Mouse (Mus musculus): ENCODE measurements at regions not wholly inside any gene's neighbourhood (a gene's known extent, or its start where the extent isn't known, plus 50 kb on each side); places are given as distances from the start of the nearest gene placed in this dataset.

DNA sequence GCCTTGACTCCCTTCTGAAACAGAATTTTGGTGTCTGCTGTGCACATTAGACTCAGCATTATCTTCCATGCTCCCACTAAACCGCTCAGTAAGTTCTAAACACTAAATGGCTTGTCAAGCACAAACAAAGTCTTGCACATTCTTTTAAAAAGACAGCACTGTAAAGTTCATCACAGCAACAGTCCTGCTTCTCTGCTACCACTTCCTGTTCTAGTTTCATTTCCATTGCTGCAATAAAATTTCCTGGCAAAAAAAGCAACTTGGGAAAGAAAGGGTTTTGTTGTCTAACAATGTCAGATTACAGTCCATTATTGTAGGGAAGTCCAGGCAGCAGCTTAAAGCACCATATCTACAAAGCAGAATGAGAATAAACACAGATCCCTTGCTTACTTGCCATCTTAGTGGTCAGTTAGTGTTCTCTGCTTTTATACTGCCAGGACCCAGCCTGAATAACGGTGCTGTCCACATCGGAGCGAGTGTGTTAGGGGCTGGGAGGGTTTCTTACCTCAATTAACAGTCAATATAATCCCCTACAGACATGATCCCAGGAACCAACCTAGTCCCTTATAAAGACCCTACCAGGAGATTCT lies 276.0 kb downstream of the Insc start:
- no peaks in the 10 kb centered on the region for H3K36me3 ChIP-seq
- H3K4me2 ChIP-seq = no peak overlapping the region
- H3K4me3 ChIP-seq = no peak overlapping the region
- no peak overlapping the region for H3K27ac ChIP-seq (replicated peaks)
- no peaks in the 10 kb centered on the region; the same call in 1 of the 2 replicates for H3K9me3 ChIP-seq
- H3K9ac ChIP-seq = no peak overlapping the region
- WGBS = 64% methylated on average over 4 of the region's 4 CpGs
- H3K27me3 ChIP-seq (replicated peaks) = no peaks in the 10 kb centered on the region
- no peak for ATAC-seq (ENCODE audit: extremely low read depth, insufficient number of reproducible peaks, low FRiP score, low TSS enrichment)
- 0 out of 2 replicates have a peak, but pooled peaks cover under 1% of the 10 kb centered on the region for H3K4me1 ChIP-seq

DNA sequence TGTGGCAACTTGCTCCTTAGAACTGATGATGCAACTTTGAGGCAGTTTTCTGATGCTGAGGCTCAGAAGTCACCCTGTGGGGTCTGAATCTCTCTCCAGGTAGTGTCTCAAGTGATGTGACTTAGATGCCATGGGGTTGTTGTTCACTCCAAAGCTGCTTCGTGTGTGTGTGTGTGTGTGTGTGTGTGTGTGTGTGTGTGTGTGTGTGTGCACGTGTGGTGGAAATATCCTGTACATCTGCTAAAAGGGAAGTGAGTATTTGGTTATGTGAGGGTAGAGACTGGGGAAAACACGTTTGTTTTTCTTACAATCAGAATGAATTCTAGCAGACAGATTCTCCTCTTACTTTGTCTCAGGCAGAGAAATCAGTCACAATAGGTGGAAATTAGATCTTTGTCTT lies 276.5 kb downstream of the Insc start:
- 52% methylated on average over 3 of the region's 3 CpGs for WGBS
- no peaks in the 10 kb centered on the region for H3K4me1 ChIP-seq
- no peaks in the 10 kb centered on the region for H3K36me3 ChIP-seq
- H3K4me2 ChIP-seq = no peak overlapping the region
- no peak overlapping the region for H3K9ac ChIP-seq
- H3K27ac ChIP-seq (replicated peaks) = no peak overlapping the region
- ATAC-seq (ENCODE audit: extremely low read depth, insufficient number of reproducible peaks, low FRiP score, low TSS enrichment) = no peak
- H3K9me3 ChIP-seq = no peaks in the 10 kb centered on the region; the same call in 1 of the 2 replicates
- H3K27me3 ChIP-seq (replicated peaks) = no peaks in the 10 kb centered on the region
- H3K4me3 ChIP-seq = no peak overlapping the region

DNA sequence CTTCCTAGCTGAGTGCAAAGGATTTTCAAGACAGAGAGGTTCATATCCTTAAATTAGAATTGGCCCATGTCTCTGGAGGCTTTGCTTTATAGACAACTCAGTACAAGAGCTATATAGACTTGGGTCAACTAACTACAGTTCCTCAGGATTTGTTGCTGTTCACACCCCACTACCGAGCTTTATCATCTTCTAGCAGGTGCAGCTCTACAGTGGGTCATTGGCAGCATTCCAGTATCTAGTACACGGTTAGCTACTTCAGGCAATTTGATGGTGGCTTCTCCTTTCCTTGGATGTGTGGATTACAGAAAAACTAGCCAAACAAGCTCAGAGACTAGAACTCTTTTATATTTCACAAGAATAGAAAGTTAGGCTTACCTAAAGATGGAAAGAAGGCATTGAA lies 282.3 kb downstream of the Insc start:
- Histone ChIP-seq H3K4me1 (no peaks in the 10 kb centered on the region), H3K9me3 (no peaks in the 10 kb centered on the region; the same call in 1 of the 2 replicates), H3K27me3 (replicated peaks) (no peaks in the 10 kb centered on the region), H3K36me3 (no peaks in the 10 kb centered on the region), H3K9ac (no peak overlapping the region), H3K4me3 (no peak overlapping the region), H3K4me2 (no peak overlapping the region), H3K27ac (replicated peaks) (no peak overlapping the region)
- 41% methylated on average over 2 of the region's 2 CpGs for WGBS
- ATAC-seq (ENCODE audit: extremely low read depth, insufficient number of reproducible peaks, low FRiP score, low TSS enrichment) = no peak

DNA sequence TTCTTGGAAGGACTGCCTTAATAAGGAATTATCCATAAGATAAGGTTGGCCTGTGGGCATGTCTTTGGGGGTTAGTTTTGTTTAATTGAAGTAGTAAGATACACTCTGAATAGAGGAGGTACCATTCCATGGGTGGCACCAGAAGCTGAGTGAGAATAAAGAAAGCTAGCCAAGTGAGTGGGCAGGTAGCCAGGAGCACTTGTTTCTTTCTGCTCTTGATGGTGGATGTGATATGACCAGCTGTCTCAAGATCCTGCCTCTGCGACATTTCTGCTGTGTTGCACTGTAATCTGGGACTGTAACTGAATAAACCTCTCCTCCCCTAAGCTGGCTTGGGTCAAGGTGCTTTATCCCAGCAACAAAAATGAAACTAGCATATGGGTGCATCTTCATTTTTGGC lies 284.2 kb downstream of the Insc start:
- Histone ChIP-seq H3K36me3 (no peaks in the 10 kb centered on the region), H3K9me3 (no peaks in the 10 kb centered on the region), H3K4me3 (no peak overlapping the region), H3K9ac (no peak overlapping the region), H3K4me1 (no peaks in the 10 kb centered on the region), H3K27me3 (replicated peaks) (no peaks in the 10 kb centered on the region), H3K4me2 (no peak overlapping the region), H3K27ac (replicated peaks) (no peak overlapping the region)
- ATAC-seq (ENCODE audit: extremely low read depth, insufficient number of reproducible peaks, low FRiP score, low TSS enrichment) = no peak
- 48% methylated on average over 1 of the region's 1 CpGs for WGBS

DNA sequence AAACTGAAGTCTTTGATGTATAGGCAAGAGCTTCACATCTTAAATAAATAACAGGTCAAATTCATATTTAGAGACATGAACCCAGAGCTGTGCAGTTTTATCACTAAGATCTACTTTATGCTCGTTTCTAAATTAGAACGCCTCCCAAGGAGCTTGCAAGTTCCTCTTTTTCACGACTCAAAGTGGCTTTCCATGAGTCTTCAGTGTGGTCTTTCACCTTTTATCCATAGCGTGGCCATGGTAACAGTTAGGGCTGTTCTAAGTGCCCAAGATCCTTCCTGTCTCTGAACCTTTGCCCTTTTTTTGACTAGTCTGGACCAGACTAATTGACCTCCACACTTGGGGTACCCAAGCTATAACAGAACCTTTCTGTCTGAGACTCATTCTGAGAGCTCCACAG lies 290.5 kb downstream of the Insc start:
- no peak overlapping the region for H3K27ac ChIP-seq (replicated peaks)
- H3K4me2 ChIP-seq = no peak overlapping the region
- 61% methylated on average over 4 of the region's 4 CpGs for WGBS
- H3K9ac ChIP-seq = no peak overlapping the region
- no peaks in the 10 kb centered on the region for H3K27me3 ChIP-seq (replicated peaks)
- H3K9me3 ChIP-seq = no peaks in the 10 kb centered on the region
- H3K36me3 ChIP-seq = no peaks in the 10 kb centered on the region
- no peaks in the 10 kb centered on the region for H3K4me1 ChIP-seq
- no peak for ATAC-seq (ENCODE audit: extremely low read depth, insufficient number of reproducible peaks, low FRiP score, low TSS enrichment)
- H3K4me3 ChIP-seq = no peak overlapping the region

DNA sequence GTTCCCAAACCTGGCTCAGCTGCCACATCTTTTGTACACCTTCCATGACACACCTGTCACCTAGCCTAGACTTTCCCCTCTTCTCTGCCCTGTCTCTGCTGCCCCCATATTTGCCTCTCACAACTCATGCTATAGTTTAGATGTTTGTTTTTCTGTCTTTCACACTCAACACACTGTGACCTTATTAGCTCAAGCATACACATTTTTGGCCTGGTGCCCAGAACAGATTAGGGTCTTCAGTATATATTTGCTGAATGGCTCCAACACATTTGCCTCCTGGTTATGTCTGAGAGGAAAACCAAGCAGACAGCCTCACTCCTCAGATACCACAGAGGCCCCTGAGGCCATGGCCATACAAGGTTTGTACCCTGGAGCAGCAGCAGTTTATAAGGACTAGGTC lies 312.0 kb downstream of the Insc start:
- H3K4me1 ChIP-seq = peaks cover 13% of the 10 kb centered on the region
- H3K9me3 ChIP-seq = no peaks in the 10 kb centered on the region
- no peak for ATAC-seq (ENCODE audit: extremely low read depth, insufficient number of reproducible peaks, low FRiP score, low TSS enrichment)
- H3K27ac ChIP-seq (replicated peaks) = no peak overlapping the region
- H3K36me3 ChIP-seq = no peaks in the 10 kb centered on the region
- H3K27me3 ChIP-seq (replicated peaks) = no peaks in the 10 kb centered on the region
- no peak overlapping the region for H3K4me2 ChIP-seq
- H3K9ac ChIP-seq = no peak overlapping the region
- H3K4me3 ChIP-seq = no peak overlapping the region

DNA sequence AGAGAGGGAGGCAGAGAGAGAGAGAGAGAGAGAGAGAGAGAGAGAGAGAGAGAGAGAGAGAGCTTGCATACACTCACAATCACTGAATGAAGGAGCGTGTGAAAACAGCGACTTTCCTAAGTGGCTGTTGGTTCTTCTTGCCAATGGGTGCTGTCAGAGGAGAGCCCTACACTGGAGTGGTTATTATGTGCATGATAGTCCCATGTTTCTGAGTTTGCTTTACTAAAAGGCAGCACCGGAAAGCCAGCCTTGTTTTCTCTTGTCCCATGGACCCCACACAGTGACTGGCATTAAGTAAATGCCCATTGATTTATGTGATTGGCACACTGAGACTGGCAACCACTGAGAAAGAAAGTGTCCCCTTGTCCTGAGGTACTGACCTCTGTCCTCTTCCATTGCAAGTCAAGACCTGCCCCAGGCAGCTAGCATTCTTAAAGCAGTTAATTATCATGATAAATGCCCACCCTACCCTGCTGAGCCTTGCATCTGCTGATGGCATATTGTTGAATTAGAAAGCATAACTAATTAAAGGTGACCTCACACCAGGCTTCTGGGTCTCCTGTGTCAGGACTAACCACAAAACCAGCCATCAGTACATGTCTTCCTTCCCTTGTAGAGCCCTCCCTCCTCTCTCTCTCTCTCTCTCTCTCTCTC lies 313.6 kb downstream of the Insc start:
- 61% methylated on average over 3 of the region's 3 CpGs for WGBS
- Histone ChIP-seq H3K9me3 (no peaks in the 10 kb centered on the region), H3K27ac (replicated peaks) (no peak overlapping the region), H3K36me3 (no peaks in the 10 kb centered on the region), H3K4me3 (no peak overlapping the region), H3K9ac (no peak overlapping the region), H3K4me1 (peaks cover 13% of the 10 kb centered on the region), H3K27me3 (replicated peaks) (no peaks in the 10 kb centered on the region), H3K4me2 (no peak overlapping the region)
- no peak for ATAC-seq (ENCODE audit: extremely low read depth, insufficient number of reproducible peaks, low FRiP score, low TSS enrichment)

DNA sequence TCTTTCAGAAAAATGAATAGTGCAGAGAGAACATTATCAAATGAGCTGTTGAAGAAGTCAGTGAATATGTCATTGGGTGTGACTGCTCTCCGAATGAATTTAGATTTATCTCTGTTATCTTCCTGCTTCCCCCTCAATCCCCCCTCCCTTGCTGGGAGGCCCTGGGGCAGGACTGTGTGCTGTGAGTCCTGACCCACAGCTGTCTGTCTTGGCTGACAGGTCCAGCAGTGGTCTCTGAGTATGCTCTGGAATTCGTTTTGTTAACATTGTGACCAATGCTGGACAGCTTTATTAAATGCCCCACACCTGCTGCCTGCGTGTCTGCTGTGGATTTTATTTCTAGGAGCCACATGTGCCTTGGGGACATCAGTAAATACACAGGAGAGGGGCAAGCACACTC lies 314.2 kb downstream of the Insc start:
- Histone ChIP-seq H3K4me2 (no peak overlapping the region), H3K27ac (replicated peaks) (no peak overlapping the region), H3K9ac (no peak overlapping the region), H3K36me3 (no peaks in the 10 kb centered on the region), H3K9me3 (no peaks in the 10 kb centered on the region), H3K4me3 (no peak overlapping the region), H3K4me1 (peaks cover 13% of the 10 kb centered on the region), H3K27me3 (replicated peaks) (no peaks in the 10 kb centered on the region)
- WGBS = 17% methylated on average over 3 of the region's 3 CpGs
- no peak for ATAC-seq (ENCODE audit: extremely low read depth, insufficient number of reproducible peaks, low FRiP score, low TSS enrichment)

DNA sequence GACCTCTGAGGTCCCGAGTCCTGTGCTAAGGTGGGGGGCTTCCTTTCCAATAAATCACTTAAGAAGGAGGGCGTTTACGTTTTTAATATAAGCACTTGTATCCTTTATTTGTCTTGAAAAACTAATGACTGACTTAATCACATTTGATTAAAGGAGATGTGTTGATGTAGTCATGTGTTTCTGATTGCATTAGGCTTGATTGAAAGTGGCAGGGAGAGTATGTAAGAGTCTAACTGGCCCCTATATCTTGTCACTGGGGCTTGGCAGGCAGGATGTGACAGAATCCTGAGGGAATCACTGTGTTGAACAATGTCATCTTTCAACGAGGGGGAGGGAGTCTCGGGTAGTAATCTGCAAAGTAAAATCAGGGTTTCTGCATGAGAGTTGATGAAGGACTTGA lies 316.7 kb downstream of the Insc start:
- H3K9ac ChIP-seq = no peak overlapping the region
- no peaks in the 10 kb centered on the region for H3K9me3 ChIP-seq
- ATAC-seq (ENCODE audit: extremely low read depth, insufficient number of reproducible peaks, low FRiP score, low TSS enrichment) = no peak
- H3K36me3 ChIP-seq = no peaks in the 10 kb centered on the region
- no peak overlapping the region for H3K4me3 ChIP-seq
- H3K4me1 ChIP-seq = peaks cover 13% of the 10 kb centered on the region
- H3K4me2 ChIP-seq = no peak overlapping the region
- H3K27me3 ChIP-seq (replicated peaks) = no peaks in the 10 kb centered on the region
- 51% methylated on average over 5 of the region's 5 CpGs for WGBS
- H3K27ac ChIP-seq (replicated peaks) = no peak overlapping the region

DNA sequence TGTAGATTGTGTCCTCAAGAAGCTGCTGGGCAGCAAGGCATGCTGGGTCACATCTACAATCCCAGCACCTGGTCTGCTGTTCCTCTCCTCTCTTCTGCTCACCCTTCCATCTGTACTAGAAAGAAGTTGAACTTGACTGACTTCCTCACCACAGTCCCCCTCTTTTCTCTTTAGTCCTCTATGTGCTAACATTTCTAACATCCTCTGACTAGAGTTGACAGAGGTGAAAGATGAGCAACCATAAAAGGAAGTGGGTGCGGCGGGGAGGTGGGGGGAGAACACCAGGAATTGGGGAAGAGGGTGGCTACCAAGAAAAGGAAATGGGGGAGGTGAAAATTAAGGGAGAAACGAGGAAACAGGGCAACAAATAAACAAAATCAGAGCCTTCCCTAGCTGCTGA lies 319.3 kb downstream of the Insc start:
- 46% methylated on average over 3 of the region's 3 CpGs for WGBS
- no peak overlapping the region for H3K9ac ChIP-seq
- H3K4me1 ChIP-seq = peaks cover under 1% of the 10 kb centered on the region; the same call in 1 of the 2 replicates
- ATAC-seq (ENCODE audit: extremely low read depth, insufficient number of reproducible peaks, low FRiP score, low TSS enrichment) = no peak
- no peak overlapping the region for H3K4me2 ChIP-seq
- no peaks in the 10 kb centered on the region for H3K27me3 ChIP-seq (replicated peaks)
- H3K36me3 ChIP-seq = no peaks in the 10 kb centered on the region
- no peak overlapping the region for H3K27ac ChIP-seq (replicated peaks)
- no peaks in the 10 kb centered on the region for H3K9me3 ChIP-seq
- H3K4me3 ChIP-seq = no peak overlapping the region

DNA sequence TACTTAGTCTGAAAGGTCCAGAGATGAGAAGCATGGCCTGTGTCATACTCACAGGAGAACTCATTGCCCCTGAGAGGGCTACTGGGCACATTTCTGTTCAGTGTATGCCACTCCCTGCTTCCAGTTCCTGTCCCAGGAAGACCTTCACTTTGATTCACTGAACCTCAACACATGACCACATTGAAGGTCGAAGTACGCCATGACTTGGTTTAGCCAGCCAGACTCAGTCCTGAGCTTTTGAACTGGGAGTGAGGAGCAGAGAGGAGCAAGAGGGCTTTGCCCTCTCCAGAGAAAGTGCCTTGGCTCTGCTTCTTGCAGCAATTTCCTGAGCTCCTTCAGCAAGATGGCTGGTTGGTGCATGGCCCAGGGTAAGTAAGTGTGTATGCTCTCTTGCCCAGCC lies 324.1 kb downstream of the Insc start:
- no peak overlapping the region for H3K4me2 ChIP-seq
- 94% methylated on average over 2 of the region's 2 CpGs for WGBS
- no peaks in the 10 kb centered on the region for H3K9me3 ChIP-seq
- no peaks in the 10 kb centered on the region for H3K36me3 ChIP-seq
- H3K4me3 ChIP-seq = no peak overlapping the region
- H3K27ac ChIP-seq (replicated peaks) = no peak overlapping the region
- H3K4me1 ChIP-seq = no peaks in the 10 kb centered on the region
- no peak for ATAC-seq (ENCODE audit: extremely low read depth, insufficient number of reproducible peaks, low FRiP score, low TSS enrichment)
- no peaks in the 10 kb centered on the region for H3K27me3 ChIP-seq (replicated peaks)
- no peak overlapping the region for H3K9ac ChIP-seq

DNA sequence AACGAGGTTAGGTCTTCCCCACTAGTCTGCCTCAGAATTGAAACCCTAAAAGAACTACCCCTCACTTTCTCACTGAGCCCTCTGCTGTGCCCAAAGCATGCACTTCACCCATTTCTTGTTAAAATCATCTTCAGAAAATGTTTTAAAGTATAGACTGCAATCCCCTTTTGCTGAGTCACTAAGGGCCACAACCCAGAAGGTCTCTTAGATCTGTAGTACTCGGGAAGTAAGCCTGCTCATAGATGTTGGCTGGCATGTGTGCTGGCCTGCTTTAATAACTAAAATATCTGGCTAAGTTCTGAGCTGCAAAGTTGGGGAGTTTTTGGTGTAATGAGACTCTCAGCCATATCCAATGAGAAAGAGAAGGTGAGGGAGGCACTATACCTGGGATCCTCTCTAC lies 329.9 kb downstream of the Insc start:
- Histone ChIP-seq H3K9me3 (no peaks in the 10 kb centered on the region), H3K27ac (replicated peaks) (no peak overlapping the region), H3K4me1 (no peaks in the 10 kb centered on the region), H3K4me3 (no peak overlapping the region), H3K9ac (no peak overlapping the region), H3K4me2 (no peak overlapping the region), H3K36me3 (no peaks in the 10 kb centered on the region), H3K27me3 (replicated peaks) (no peaks in the 10 kb centered on the region)
- 71% methylated on average over 2 of the region's 2 CpGs for WGBS
- ATAC-seq (ENCODE audit: extremely low read depth, insufficient number of reproducible peaks, low FRiP score, low TSS enrichment) = no peak

Data from heart, embryonic 13.5 days (tissue).